Mouse (Mus musculus) hindbrain, embryonic 13.5 days (tissue): ENCODE results near the gene Gkn2. TPM values are rescaled to one million over a fixed set of nuclear protein-coding genes. Genes with fewer than 3 reads are reported as not detected.

ENCODE experiments used
- ATAC-seq: fragments of 200-750 bp; cut with Nextera tagmentation; 2 replicates; pipeline ENCODE4 v1.8.0; 2017; ENCODE audit warnings: moderate TSS enrichment; ENCODE audit not compliant: low FRiP score
- H3K27ac ChIP-seq: fragments of 300-500 bp; sonication (generic); 2 replicates; pipeline ENCODE4 v1.5.1; 2015; ENCODE audit warnings: inconsistent platforms, mild to moderate bottlenecking, moderate library complexity
- H3K27me3 ChIP-seq: fragments of 300-500 bp; sonication (generic); 2 replicates; pipeline ENCODE4 v1.6.1; 2015; ENCODE audit warnings: mild to moderate bottlenecking, inconsistent platforms
- H3K36me3 ChIP-seq: fragments of 300-500 bp; sonication (generic); 2 replicates; pipeline ENCODE4 v1.6.1; 2015; ENCODE audit warnings: mild to moderate bottlenecking, inconsistent platforms
- H3K4me1 ChIP-seq: fragments of 300-500 bp; sonication (generic); replicated peaks from 2 replicates; pipeline ENCODE4 v1.6.1; 2015; ENCODE audit warnings: inconsistent platforms
- H3K4me2 ChIP-seq: fragments of 300-500 bp; sonication (generic); 2 replicates; pipeline ENCODE4 v1.6.1; 2015; ENCODE audit warnings: inconsistent platforms, mild to moderate bottlenecking, moderate library complexity
- H3K4me3 ChIP-seq: fragments of 300-500 bp; sonication (generic); 2 replicates; pipeline ENCODE4 v1.5.1; 2015; ENCODE audit warnings: mild to moderate bottlenecking, inconsistent platforms
- H3K9ac ChIP-seq: fragments of 300-500 bp; sonication (generic); 2 replicates; pipeline ENCODE4 v1.6.1; 2015; ENCODE audit warnings: mild to moderate bottlenecking, inconsistent platforms
- H3K9me3 ChIP-seq: fragments of 300-500 bp; sonication (generic); 2 replicates; pipeline ENCODE4 v1.6.1; 2016; ENCODE audit warnings: inconsistent platforms
- WGBS: fragments of 180-500 bp; shearing (Covaris S2); methylation state at CpG from one replicate; pipeline ENCODE4 v1.1.7; 2015; 5-methylcytosine and 5-hydroxymethylcytosine counted together
- polyA plus RNA-seq: library from polyadenylated mRNA; unstranded; fragments of >200 nt; fragmentation: Nextera tagmentation; extraction: Ambion mirVana; gene quantifications from 2 replicates; pipeline ENCODE4 v1.2.1, GENCODE M21; 2015

Gkn2 gene
- polyA plus RNA-seq: not detected in 2 replicates

DNA sequence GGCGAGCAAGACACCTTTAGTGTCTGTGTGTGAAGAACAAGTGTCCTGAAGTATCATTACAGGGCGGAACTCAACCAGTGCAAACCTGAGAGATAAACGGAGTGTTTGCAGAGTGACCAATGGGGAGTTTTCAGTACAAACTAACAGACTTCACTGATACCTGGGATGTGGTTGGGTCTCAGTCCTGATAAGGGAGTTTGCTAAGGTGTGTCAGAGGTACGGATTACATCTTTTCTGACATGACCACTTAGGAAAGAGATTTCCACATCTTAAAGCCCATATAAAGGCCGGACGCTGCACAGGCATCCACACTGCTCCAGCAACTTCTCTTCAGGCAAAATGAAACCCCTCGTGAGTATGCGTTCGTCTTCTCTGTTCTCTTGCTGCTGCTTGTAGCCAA lies at the start of gene Gkn2:
Gkn2 (plus strand) TSS at position 301 of the 400 bp plus-strand sequence.
- Histone ChIP-seq H3K4me2 (no peak within 1 kb of the TSS), H3K27ac (no peak within 1 kb of the TSS), H3K4me3 (no peak within 1 kb of the TSS), H3K4me1 (no peaks in the 10 kb centered on the region), H3K36me3 (no peaks in the 10 kb centered on the region), H3K9me3 (no peaks in the 10 kb centered on the region), H3K9ac (no peak within 1 kb of the TSS), H3K27me3 (no peaks in the 10 kb centered on the region)
- WGBS: 90% methylated on average over 9 of the region's 9 CpGs
- ATAC-seq: no peak

DNA sequence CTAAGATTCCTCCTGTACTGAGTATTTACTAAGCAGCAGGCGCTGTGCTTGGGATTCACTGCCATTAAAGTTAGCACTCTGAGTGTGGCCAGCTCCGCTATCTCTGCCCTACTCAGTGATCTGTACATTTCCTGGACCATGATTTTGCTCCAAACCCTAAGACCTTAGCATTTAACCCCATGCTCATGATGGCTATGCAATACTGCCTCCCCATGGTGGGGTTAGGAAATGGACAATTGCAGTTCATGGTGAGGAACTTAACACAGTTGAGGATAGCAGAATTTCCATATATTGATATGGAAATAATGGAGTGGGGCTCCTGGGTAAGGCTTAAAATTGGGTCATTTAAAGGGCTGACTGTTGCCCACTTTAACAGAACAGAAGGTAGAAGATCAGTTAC lies 49.8 kb upstream of the Gkn2 start:
- H3K4me1 ChIP-seq: peaks cover 5% of the 10 kb centered on the region; the same call in 1 of the 2 replicates
- no peaks in the 10 kb centered on the region for H3K9me3 ChIP-seq
- no peak overlapping the region for H3K27ac ChIP-seq
- H3K36me3 ChIP-seq: no peaks in the 10 kb centered on the region
- no peak overlapping the region for H3K4me3 ChIP-seq
- no peak overlapping the region for H3K9ac ChIP-seq
- no peak for ATAC-seq
- WGBS: 96% methylated on average over 2 of the region's 2 CpGs
- H3K4me2 ChIP-seq: no peak overlapping the region
- H3K27me3 ChIP-seq: no peaks in the 10 kb centered on the region

DNA sequence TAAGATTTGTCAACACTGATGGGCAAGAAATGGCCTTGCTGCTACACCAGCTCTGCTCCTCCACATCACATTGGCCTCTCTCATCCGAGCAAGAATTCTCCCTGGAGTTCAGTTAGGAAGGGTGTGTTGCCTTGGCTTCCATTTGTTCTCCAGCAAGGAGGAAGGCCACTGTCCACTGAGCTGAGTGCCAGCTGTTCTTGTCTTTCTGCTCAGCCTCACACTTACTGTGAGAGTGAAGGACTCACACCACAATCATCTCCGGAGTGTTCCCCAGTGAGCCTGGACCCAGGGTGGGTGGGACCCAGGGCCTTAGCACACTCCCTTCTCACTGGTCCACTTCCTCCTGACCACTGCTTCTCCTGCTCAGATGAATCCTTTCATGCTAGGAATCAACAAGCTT lies 46.2 kb upstream of the Gkn2 start:
- H3K9ac ChIP-seq: no peak overlapping the region
- H3K36me3 ChIP-seq: no peaks in the 10 kb centered on the region
- no peaks in the 10 kb centered on the region for H3K9me3 ChIP-seq
- H3K27ac ChIP-seq: no peak overlapping the region
- no peaks in the 10 kb centered on the region for H3K27me3 ChIP-seq
- no peak overlapping the region for H3K4me2 ChIP-seq
- H3K4me1 ChIP-seq: peaks cover 14% of the 10 kb centered on the region; the same call in 1 of the 2 replicates
- whole genome bisulfite sequencing: 89% methylated on average over 2 of the region's 2 CpGs
- no peak overlapping the region for H3K4me3 ChIP-seq
- ATAC-seq: no peak

DNA sequence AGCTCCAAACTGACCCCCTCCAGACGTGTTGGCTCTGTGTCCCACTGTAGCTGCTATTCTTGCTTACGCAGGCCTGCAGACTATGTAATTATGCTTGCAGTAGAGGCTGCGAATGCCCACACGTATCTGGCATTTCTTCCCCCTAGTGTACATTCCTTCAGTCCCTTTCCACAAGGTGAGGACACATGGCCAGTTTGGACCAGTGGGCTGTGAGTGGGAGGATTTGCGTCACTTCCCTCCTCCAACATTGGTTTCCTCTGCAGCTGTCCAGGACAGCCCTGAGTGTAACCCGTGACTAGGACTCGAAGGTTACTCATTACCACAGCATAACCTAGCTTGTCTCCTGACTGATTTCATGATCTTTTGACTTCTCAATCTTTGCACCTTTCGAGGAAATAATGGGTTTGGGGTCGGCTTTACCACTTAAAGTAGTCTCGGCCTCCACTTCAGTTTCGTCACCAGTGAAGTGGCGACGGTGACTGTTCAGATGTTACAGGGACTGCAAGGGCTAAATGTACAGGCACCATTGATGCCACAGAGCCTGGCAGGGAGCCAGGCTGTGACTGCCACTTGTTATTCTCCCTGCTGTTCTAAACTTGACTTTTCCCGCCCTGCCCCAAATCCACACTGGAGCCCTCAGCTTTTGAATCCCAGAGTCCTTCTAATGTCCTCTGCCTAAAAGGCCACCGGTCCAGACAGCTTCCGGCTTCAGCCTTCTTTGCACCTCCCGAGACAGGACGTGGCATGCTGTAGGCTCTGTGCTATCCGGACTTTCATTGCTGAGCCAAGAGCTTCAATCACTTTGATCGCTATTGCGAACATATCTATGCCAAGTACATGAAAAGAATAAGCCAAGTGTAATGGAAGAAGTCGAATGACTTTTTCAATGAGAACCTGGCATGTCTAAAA lies 44.6 kb upstream of the Gkn2 start:
- Histone ChIP-seq H3K27me3 (no peaks in the 10 kb centered on the region), H3K36me3 (no peaks in the 10 kb centered on the region), H3K4me2 (no peak overlapping the region), H3K27ac (no peak overlapping the region), H3K9me3 (no peaks in the 10 kb centered on the region), H3K4me1 (peaks cover 19% of the 10 kb centered on the region; the same call in 1 of the 2 replicates), H3K4me3 (no peak overlapping the region), H3K9ac (no peak overlapping the region)
- ATAC-seq: no peak
- whole genome bisulfite sequencing: 75% methylated on average over 22 of the region's 22 CpGs

DNA sequence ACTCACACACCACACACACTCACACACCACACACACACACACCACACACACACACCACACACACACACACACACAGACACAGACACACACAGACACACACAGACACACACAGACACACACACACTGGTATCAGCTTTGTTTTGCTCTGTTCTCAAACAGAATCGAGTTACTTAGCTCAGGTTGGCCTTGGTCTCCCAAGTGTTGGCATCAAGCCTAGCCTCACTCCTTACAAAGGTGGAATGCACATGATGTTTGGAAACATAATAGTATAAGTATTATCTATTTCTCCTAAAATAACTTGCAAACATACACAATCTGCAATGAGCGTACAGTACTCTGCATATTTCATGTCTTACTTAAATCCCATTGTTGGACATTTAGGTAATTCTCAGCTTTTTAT lies 40.8 kb upstream of the Gkn2 start:
- Histone ChIP-seq H3K4me2 (peak overlapping the region; percentile 30; the same call in 1 of the 2 replicates), H3K36me3 (no peaks in the 10 kb centered on the region), H3K4me1 (peaks cover 36% of the 10 kb centered on the region), H3K9ac (no peak overlapping the region), H3K27me3 (0 out of 2 replicates have a peak, but pooled peaks cover 8% of the 10 kb centered on the region), H3K27ac (no peak overlapping the region), H3K4me3 (no peak overlapping the region), H3K9me3 (no peaks in the 10 kb centered on the region)
- ATAC-seq: no peak
- 82% methylated on average over 2 of the region's 2 CpGs for WGBS

DNA sequence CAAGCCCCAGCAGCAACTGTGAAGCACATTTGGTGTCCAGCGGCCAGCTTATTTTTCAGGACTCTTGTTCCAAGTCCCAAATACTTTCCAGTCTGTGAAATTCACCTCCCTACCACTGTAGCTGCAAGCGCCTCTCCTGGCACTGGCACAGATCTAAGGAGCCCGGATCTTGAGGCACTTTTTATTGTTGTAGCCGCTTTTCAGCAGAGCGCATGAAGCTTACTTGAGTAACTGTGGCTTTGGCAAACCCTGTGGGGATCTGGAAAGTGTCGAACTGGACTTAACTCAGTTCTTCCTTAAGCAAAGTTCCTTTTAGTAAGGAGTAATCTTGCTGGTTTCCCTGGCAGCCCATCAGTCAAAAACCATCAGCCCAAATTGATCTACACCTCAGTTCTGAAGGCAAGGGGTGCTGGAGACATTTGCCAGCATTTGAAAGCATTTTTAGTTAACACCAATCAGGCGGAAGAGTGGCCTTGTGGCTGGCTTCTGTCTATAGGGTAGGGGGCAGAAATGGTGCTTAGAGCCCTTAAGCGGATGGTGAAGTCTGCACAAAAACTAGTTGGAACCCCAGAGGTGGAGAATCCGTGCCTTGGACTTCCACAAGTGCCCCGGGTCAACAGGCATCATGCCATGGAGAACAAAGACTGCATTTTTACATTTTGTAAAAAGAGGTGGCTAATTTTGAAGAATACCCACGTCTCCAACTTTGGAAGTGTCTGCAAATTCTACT lies 38.6 kb upstream of the Gkn2 start:
- H3K9ac ChIP-seq: peak overlapping the region; percentile 82
- 12% methylated on average over 11 of the region's 11 CpGs for WGBS

DNA sequence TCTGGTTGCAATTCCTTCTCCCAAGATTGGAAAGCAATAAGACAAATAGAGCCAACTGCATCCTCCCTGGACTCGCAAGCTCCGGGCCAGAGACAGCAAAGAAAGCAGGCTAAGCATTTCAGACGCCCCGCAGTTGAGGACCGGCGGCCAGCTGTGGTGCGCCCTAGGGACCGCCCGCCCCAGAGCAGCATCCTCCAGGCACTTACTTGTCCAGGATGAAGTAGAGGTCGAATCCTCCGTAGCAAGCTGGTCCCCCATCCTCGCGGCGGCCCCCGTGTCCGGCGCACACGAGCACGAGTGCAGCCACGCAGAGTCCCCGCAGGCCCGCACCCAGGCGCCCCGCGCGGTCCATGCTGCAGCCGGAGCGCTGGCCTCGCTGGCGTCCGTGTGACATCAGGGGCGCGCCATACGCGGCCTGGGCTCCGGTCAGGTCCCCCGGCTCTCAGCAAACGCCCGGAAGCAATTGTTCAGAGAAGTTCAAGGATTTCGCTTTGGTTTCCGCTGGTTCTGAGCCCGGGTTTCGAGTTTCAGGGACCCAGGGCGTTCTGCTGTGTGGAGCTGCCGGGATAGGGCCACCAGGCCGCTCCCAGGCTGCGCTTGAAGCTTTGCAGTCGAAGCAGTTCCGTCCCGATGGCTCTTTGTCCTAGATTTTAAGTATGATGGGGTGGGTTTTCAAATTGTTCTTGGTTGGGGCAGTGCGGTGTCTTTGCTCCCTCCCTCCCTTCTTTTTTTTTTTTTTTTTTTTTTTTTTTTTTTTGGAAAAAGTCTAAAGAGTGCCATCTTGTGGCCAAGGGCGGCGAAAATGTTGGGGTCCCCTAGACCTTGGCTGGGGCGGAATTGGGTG lies 37.8 kb upstream of the Gkn2 start, which contains the start of gene Antxr1:
Antxr1 (minus strand) TSS at position 731 of the 844 bp plus-strand sequence.
- H3K27me3 ChIP-seq: 0 out of 2 replicates have a peak, but pooled peaks cover 8% of the 10 kb centered on the region
- peak within 1 kb of the TSS; percentile 25 for H3K27ac ChIP-seq
- no peaks in the 10 kb centered on the region for H3K9me3 ChIP-seq
- H3K9ac ChIP-seq: peak within 1 kb of the TSS; percentile 82
- H3K4me1 ChIP-seq: peaks cover 26% of the 10 kb centered on the region
- peak within 1 kb of the TSS; percentile 68 for H3K4me3 ChIP-seq
- WGBS: under 1% methylated on average over 54 of the region's 54 CpGs
- H3K36me3 ChIP-seq: no peaks in the 10 kb centered on the region
- peak within 1 kb of the TSS; percentile 79 for H3K4me2 ChIP-seq
- ATAC-seq: peak; percentile 71

More for the DNA sequence above, 38.6 kb upstream of the Gkn2 start:
- H3K9me3 ChIP-seq: no peaks in the 10 kb centered on the region
- peak overlapping the region; percentile 79 for H3K4me2 ChIP-seq
- H3K4me1 ChIP-seq: peaks cover 26% of the 10 kb centered on the region
- 0 out of 2 replicates have a peak, but pooled peaks cover 8% of the 10 kb centered on the region for H3K27me3 ChIP-seq
- peak overlapping the region; percentile 35; the same call in 1 of the 2 replicates for H3K27ac ChIP-seq
- peak overlapping the region; percentile 68 for H3K4me3 ChIP-seq
- H3K36me3 ChIP-seq: no peaks in the 10 kb centered on the region
- no peak for ATAC-seq

DNA sequence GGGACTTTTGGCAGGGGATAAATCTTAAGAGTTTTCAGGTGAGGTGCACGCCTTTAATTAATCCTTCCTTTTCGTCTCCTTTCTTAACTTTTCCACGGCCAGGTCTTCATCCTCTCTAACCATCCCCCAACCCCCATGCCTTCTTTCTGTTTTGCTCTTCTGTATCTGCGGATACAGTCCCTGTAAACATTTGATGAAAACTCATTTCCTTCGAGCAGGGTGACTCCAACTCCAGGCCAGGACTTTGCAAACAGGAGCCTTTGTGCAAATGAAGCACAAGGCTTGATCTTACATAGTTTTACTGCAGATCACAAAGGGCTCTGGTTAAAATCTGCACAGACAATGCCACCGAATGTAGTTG lies 37.2 kb upstream of the Gkn2 start:
- peak overlapping the region; percentile 79; the same call in 1 of the 2 replicates for H3K4me2 ChIP-seq
- 34% methylated on average over 6 of the region's 6 CpGs for WGBS

DNA sequence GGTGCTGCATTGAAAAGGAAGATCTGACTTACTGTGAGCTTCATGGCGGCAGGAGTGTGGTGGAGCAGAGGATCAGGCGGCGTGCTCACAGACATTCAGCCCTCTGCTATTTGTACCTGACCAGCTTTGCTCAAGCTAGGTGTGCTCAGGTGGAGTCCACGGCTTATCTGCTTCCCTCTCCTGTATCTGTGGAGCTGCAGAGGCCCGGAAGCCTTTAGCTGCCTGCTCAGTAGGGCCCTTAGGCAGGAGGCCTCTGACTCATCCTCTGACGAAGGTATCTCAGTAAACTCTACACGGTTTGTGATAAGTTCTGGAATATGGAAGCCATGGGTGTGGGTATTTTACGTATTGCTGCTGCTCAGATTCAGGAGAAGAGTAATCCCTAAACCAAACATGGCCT lies 22.3 kb upstream of the Gkn2 start, which contains the start of gene Gkn1:
Gkn1 (minus strand) TSS at position 114 of the 400 bp plus-strand sequence.
- Histone ChIP-seq H3K4me2 (no peak within 1 kb of the TSS), H3K4me1 (0 out of 2 replicates have a peak, but pooled peaks cover 8% of the 10 kb centered on the region), H3K9me3 (no peaks in the 10 kb centered on the region), H3K27ac (no peak within 1 kb of the TSS), H3K9ac (no peak within 1 kb of the TSS), H3K4me3 (no peak within 1 kb of the TSS), H3K36me3 (no peaks in the 10 kb centered on the region), H3K27me3 (no peaks in the 10 kb centered on the region)
- no peak for ATAC-seq
- WGBS: 92% methylated on average over 8 of the region's 8 CpGs

More for the DNA sequence above, 37.2 kb upstream of the Gkn2 start:
- Histone ChIP-seq H3K27ac (no peak overlapping the region), H3K4me1 (peaks cover 26% of the 10 kb centered on the region), H3K36me3 (no peaks in the 10 kb centered on the region), H3K4me3 (peak overlapping the region; percentile 68; the same call in 1 of the 2 replicates), H3K27me3 (0 out of 2 replicates have a peak, but pooled peaks cover 8% of the 10 kb centered on the region), H3K9me3 (no peaks in the 10 kb centered on the region), H3K9ac (no peak overlapping the region)
- ATAC-seq: no peak

DNA sequence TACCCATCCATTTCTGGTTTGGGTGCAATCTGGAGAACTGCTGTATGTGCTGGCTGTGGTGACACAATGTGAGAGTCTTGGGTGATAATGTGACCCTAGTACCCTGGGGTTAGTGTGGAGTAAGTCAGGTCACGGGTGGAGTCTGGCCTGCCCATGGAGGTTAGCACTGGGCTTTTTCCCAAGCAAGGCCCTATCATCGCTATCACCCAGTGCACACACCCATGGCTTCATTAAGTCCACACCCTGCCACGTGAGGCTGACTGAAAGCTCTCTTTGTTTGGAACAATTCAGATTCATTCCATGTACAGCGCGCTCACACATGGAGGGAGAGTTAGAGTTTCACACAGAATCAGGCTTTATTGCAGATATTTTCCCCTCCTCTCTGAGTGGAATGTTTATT lies 18.7 kb upstream of the Gkn2 start:
- WGBS: 63% methylated on average over 5 of the region's 5 CpGs
- Histone ChIP-seq H3K27ac (no peak overlapping the region), H3K4me3 (no peak overlapping the region), H3K9ac (no peak overlapping the region), H3K4me2 (no peak overlapping the region), H3K36me3 (no peaks in the 10 kb centered on the region), H3K4me1 (0 out of 2 replicates have a peak, but pooled peaks cover 8% of the 10 kb centered on the region), H3K9me3 (no peaks in the 10 kb centered on the region), H3K27me3 (no peaks in the 10 kb centered on the region)
- ATAC-seq: no peak

DNA sequence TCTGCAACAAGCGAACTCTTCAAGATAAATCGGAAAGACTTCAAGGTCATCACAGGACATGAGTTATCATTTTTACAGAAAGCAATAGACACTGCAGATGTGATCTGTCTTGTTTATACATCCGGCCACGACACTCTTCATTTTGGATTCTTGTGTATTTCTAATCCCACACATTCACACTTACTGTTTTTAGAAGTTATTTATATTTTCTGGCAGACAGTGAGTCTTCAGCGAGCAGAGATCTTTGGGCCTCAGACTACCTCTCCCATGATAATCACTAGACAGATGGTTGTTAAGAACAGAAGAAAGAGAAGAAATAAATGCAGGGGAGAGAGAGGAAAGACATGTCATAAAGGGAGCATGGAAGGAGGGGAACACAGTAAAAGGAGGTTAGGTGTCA lies 3.9 kb upstream of the Gkn2 start:
- H3K4me3 ChIP-seq: no peak overlapping the region
- H3K9me3 ChIP-seq: no peaks in the 10 kb centered on the region
- no peaks in the 10 kb centered on the region for H3K27me3 ChIP-seq
- 93% methylated on average over 5 of the region's 5 CpGs for WGBS
- no peaks in the 10 kb centered on the region for H3K36me3 ChIP-seq
- no peak overlapping the region for H3K9ac ChIP-seq
- ATAC-seq: no peak
- H3K27ac ChIP-seq: no peak overlapping the region
- no peak overlapping the region for H3K4me2 ChIP-seq
- H3K4me1 ChIP-seq: no peaks in the 10 kb centered on the region
